Mouse (Mus musculus) CD4-positive, CD25-positive, alpha-beta regulatory T cell, adult 4 months (primary cell): ENCODE data around the gene Myb. TPM values are rescaled to one million over a fixed set of nuclear protein-coding genes. Genes with fewer than 3 reads are reported as not detected.
"Not testable (repeated sequence)": the region's sequence is repeated elsewhere in the genome, so short reads cannot be mapped to it uniquely, and the experiment has no call there.

Experiments used
- ATAC-seq: one replicate; pipeline ENCODE4 v1.8.0; 2017
- polyA plus RNA-seq, 2 experiments: library from polyadenylated mRNA; unstranded; fragments of 100-300 nt; shearing (Covaris generic); gene quantifications; one replicate each; pipeline ENCODE4 v1.2.1; 2017

The Myb gene
- polyA plus RNA-seq, 2 experiments from 2014 or later = 6.6 to 7.6 TPM

GRCm38 (mm10) chr10:21168466-21168865, 7.7 kb upstream of the Myb start:
- no peak for ATAC-seq

GRCm38 (mm10) chr10:21167842-21168241, 7.1 kb upstream of the Myb start:
- no peak for ATAC-seq

GRCm38 (mm10) chr10:21167165-21167564, 6.4 kb upstream of the Myb start:
- no peak for ATAC-seq

GRCm38 (mm10) chr10:21165411-21165810, 4.6 kb upstream of the Myb start:
- no peak for ATAC-seq

- no peak for ATAC-seq
Observed at GRCm38 (mm10) chr10:21162124-21162523, 1.3 kb upstream of the Myb start.

GRCm38 (mm10) chr10:21161359-21162094, 743 bp upstream of the Myb start:
- ATAC-seq = peak; percentile 7

- ATAC-seq = peak; percentile 10
Observed at GRCm38 (mm10) chr10:21159697-21160394, 938 bp downstream of the Myb start.

DNA sequence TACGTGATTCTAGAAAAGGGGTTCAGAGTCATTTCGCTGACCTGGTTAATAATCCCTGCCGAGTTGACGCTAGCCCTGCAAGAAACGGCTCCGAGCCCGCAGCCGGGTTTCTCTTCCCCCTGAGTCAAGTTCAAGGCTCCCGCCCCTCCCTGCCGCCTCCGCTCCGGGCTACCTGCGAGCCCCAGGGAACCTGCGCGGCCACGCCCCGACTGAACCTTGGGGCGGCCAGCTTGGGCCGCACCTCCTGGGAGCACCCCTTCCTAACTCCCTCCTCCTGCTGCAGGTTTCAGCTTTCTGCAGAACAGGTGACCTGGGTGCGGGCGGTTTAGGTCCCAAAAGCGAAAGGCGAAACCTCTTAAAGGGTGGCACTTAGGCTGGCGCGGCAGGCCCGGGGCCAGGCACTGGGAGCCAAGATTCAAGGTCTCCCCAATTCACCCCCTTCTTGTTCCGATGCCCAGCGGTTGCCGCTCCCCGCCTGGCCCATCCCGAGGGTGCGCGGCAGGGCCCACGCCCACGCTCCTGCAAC, 1.8 kb downstream of the Myb start:
- ATAC-seq = peak; percentile 50

DNA sequence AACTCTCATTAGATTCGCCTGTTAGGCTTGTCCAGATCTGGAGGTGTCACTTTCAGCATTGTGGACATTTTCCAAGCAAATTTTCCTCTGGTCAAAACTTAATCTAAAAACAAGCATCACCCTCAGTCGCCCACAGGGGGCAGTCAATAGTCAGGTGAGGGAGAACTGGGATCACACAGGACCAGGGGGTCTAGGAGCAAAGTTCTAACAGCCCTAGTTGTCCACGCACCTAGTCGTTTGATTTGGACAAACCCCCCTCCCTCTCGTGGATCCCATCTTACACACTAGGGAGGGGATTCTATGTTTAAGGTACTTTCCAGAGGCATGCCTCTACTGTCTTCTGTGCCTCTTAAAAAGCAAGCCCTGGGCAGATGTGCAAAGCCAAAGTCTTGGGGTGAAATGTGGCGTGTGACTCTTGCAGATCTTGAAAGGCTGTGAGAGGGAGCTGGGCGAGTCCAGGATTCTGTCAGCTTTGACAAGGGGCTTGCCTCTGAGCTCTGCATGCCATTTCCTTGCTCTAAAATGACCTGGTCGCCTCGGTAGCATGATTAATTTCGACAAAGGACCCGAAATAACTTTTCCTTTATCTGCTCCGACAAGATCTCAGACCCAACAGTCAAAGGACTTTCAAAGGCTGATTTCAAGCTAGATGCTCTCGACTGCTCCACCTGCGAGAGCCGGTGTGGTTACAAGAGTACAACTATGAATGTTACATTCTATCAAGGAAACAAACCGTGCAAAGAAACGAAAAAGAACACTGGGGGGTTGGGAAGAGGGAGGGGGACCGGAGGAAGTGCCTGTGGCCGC, 2.5 kb downstream of the Myb start:
- ATAC-seq = peak; percentile 38

DNA sequence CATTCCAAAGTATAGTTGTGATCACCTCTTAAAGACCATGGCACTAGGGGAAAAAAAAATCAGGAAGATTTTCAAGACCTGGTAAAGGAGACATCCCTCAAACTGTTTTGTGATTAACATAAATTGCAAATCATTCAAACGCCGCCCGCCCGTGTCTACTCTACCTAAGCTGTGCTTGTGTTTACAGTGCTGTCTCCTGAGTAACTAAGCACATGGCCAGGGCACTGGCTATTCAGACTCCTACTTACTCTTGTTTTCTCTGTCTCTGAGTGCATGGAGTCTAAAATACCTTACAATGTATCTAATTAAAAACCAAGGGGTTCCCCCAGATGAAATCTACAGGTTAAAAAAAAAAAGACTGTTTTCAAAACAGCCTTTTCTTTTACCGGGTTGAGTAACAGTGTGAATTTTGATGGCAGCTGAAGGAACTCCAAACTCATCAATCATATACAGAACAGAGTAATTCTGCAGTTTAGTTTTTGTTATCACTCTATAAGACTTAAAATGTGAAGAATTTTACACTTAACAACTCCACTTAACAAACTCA, 3.8 kb downstream of the Myb start:
- no peak for ATAC-seq

DNA sequence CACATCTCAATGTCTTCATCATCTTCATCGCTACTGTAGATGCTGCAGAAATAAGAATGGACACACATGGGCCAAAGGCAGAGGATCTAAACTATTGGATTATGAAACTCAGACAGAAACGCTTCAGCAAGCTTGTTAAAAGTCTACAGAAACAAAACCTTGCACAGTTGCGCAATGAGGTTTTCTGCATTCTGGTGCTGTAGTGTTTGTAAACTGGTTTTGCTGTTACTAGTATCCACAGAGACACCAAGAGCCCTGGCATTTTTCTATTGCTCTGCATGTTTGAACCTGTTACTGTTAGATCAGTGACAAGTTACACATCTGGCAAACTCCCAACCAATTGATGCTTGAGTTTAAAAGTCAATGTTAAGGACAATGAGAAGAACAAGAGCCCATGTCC, 4.4 kb downstream of the Myb start:
- ATAC-seq = no peak

DNA sequence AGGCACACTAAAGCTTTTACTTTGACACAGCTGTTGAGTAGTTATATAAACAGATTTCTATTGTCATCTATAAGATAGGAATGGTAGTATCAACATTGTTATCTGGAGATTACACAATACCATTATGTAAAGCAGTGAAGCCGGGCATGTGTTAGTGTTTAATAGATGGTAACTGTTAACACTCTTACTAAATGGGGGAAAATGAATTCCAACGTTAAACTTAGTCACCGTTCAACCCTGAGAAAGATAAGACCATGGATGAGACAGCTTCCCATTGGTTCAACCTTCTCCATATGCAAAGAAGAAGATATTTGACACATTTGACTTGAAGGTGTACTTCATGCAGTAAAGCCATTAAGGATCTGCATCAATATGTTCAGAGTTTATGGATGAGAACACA, 5.9 kb downstream of the Myb start:
- ATAC-seq = no peak

GRCm38 (mm10) chr10:21153433-21153832, 7.4 kb downstream of the Myb start:
- no peak for ATAC-seq

- no peak for ATAC-seq
Observed at GRCm38 (mm10) chr10:21152812-21153211, 8.0 kb downstream of the Myb start.

GRCm38 (mm10) chr10:21151320-21151719, 9.5 kb downstream of the Myb start:
- no peak for ATAC-seq

DNA sequence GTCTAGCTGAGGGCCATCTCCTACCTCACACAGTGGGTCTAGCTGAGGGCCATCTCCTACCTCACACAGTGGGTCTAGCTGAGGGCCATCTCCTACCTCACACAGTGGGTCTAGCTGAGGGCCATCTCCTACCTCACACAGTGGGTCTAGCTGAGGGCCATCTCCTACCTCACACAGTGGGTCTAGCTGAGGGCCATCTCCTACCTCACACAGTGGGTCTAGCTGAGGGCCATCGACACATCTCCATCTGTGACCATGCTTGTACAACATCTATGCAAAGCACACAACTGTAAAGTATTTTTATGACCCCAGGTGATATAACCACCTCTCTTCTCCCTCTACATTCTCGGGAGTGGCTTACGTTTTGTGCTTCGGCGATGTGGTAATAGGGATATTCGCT, 10.8 kb downstream of the Myb start:
- ATAC-seq = not testable (repeated sequence)

DNA sequence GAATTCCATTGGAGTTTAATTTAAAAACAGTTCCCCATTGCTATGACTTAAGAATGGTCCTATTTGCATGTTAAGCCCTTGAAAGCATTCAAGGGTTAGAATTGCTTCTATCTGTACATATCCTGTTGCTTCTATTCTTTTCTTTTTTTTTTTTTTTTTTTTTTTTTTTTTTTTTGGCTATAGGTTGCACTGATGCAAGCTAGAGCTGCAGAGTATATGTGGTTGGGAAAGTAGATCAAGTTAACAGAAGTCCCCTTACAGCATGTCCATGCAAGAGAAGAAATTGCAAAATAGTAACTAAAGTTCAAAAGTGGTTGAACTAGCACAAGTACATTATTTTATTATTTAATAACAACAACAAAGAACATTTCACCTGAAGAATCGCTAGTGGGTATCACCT, 14.1 kb downstream of the Myb start:
- no peak for ATAC-seq

DNA sequence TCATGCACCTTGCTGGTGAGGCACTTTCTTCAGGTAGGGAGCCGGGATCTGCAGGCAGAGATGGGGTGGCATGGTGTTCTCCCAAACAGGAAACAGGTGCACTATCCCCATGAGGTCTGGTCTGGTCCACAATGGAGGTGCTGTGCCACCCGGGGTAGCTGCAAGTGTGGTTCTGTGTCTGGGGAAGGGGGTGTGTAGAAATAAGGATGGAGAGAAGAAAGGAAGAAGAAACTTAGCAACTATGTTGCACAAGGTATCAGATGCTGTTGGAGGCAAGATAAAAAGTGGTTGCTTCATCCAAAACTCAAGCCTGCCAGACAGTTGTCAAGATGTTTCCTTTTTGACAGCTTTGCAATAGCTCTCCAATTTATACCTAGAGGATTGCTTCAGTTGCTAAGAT, 14.5 kb downstream of the Myb start:
- no peak for ATAC-seq

DNA sequence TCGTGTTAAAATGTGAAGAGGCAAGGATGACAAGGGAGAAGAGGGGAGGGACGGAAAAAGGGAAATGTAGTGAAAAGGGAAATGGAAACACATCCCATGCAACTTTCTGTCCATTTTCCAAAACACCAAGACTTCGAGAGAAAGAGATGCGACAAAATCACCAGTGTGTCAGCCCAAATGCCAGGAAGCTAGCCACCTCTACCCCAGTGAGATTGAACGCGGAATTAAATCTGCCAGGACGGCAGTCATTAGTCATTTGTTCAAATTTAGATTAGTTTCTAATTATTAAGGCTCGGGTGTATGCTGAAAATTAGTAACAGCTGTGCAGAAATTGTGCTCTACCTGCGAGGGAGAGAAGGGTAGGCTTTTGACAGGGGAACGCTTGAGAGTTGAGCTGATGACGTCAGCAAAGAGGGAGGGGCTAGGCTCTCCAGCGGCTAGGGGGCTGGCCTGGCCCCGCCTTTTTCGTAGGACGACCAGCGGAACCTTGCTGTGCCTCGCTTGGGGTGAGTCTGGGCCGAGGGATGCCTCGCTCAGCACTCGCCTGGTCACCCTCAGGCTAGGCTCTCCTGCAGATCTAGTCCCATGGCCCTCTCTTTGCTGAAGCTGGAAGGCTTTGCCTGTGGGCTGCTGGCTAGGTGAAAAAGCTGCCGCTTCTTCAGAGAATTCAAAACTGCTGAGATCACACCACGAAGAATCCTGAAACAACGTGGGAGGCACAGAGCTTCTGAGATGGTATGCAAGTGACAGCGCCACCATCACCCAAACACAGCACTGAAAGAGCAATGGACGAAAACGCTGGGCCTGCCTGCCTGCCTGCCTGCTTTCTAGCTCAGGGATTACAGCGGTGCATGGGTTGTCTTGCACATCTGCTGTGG, 15.9 kb downstream of the Myb start:
- no peak for ATAC-seq

GRCm38 (mm10) chr10:21135297-21135696, 25.5 kb downstream of the Myb start:
- ATAC-seq = no peak

- no peak for ATAC-seq
Observed at GRCm38 (mm10) chr10:21130901-21131493, 29.8 kb downstream of the Myb start.
